Comparison of ENCODE assay signal across 35 mouse cellular contexts in the genomic region with DNA sequence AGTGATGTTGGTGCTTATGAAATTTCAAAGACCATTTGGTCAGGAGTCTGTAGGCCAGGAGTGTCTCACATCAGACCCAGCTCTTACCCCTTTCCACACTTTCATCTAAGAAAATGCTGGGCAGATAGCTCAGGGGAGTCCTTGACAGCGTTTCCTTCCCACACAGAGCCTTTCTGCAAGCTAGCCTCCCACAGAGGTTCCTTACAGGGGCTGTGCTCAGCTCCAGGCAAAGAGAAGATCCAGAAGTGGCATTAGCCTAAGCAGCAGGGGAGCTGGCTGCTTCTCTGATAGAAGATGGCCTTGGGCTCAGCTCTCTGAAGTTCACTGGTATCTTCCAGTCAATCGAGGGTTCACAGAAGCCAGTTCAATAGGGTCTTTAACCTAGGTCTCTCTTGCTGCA. TPM values are rescaled to one million over a fixed set of nuclear protein-coding genes. Genes with fewer than 3 reads are reported as not detected.
A peak's percentile ranks its signal among the peaks of the same experiment; 100 is the strongest.
DNase-seq lines count a peak whose midpoint lies in the region; ATAC-seq and TF ChIP-seq lines count a peak whose summit lies in the region.
"Had no signal": no experiment of that assay in that cellular context is flagged by ENCODE, and none has a peak within 500 bp of the region (broad histone marks: within the 10 kb centered on the region; RNA-seq: fewer than 3 reads in every experiment).

No protein-coding gene starts in this region.

- TF ChIP-seq POLR2A in cortical plate, adult 2 months (IDR thresholded peaks at IDR 0.05; ENCODE audit: extremely low read depth, insufficient read depth, low read length): 0 out of 2 replicates have a peak, but pooled peaks have one; percentile 24

- peak overlapping the region; percentile 61 for H3K27ac ChIP-seq in left cerebral cortex, adult 2 months
- 0 out of 2 replicates have a peak overlapping the region, but pooled peaks have one; percentile 60 for H3K27ac ChIP-seq in cortical plate, adult 2 months (ENCODE audit: insufficient read depth, low read length)
- H3K27ac ChIP-seq in intestine, embryonic 15.5 days: peak overlapping the region; percentile 75
- H3K27ac ChIP-seq in stomach, embryonic 16.5 days (ENCODE audit: low read length): no peak overlapping the region
- H3K27ac ChIP-seq: embryonic facial prominence, embryonic 12.5 days; kidney, embryonic 15.5 days; liver, embryonic 14.5 days; midbrain, embryonic 10.5 days; midbrain, embryonic 15.5 days; neural tube, embryonic 15.5 days had no signal

- H3K9ac ChIP-seq in intestine, embryonic 15.5 days: peak overlapping the region; percentile 47
- no peak overlapping the region for H3K9ac ChIP-seq in stomach, embryonic 16.5 days (ENCODE audit: low read length)
- H3K9ac ChIP-seq: embryonic facial prominence, embryonic 12.5 days; kidney, embryonic 15.5 days; liver, embryonic 14.5 days; midbrain, embryonic 15.5 days; neural tube, embryonic 15.5 days had no signal

- DNase-seq in left cerebral cortex, adult 2 months (ENCODE audit: extremely low spot score in 1 of 2, low spot score in 2 of 2): peak in 1 of 2 experiments; percentile 31
- DNase-seq in left cerebral cortex, adult 9 months (ENCODE audit: low spot score in 2 of 2): no peak
- no peak for DNase-seq in ovary, postnatal 14 days (ENCODE audit: low spot score)
- DNase-seq: adrenal gland, postnatal 25 days; B cell, adult 2 months; cerebellum, adult 8-10 months; cerebellum, postnatal 36 days; embryo, embryonic 11 days; gastrocnemius, postnatal 10 days; kidney, adult 11 months; kidney, postnatal 36 days; liver; lung, adult 2 months; spleen, adult 18-20 months had no signal

- no peaks in the 10 kb centered on the region for H3K9me3 ChIP-seq in intestine, embryonic 15.5 days
- H3K9me3 ChIP-seq in stomach, embryonic 16.5 days (replicated peaks; ENCODE audit: control insufficient read depth, low read length): no peaks in the 10 kb centered on the region
- H3K9me3 ChIP-seq: embryonic facial prominence, embryonic 12.5 days; kidney, embryonic 15.5 days; midbrain, embryonic 10.5 days; midbrain, embryonic 15.5 days; neural tube, embryonic 15.5 days had no signal

- H3K4me1 ChIP-seq in cortical plate, adult 2 months (ENCODE audit: control insufficient read depth, insufficient read depth, low read length): no peaks in the 10 kb centered on the region; the same call in 1 of the 2 replicates
- no peaks in the 10 kb centered on the region; the same call in 1 of the 2 replicates for H3K4me1 ChIP-seq in intestine, embryonic 15.5 days (replicated peaks)
- peaks cover 6% of the 10 kb centered on the region; the same call in 1 of the 2 replicates for H3K4me1 ChIP-seq in stomach, embryonic 16.5 days (ENCODE audit: control insufficient read depth, insufficient read depth, low read length)
- H3K4me1 ChIP-seq: embryonic facial prominence, embryonic 12.5 days; kidney, embryonic 15.5 days; midbrain, embryonic 10.5 days; midbrain, embryonic 15.5 days; neural tube, embryonic 15.5 days had no signal

- no peak for TF ChIP-seq CTCF in left cerebral cortex, adult 2 months (IDR thresholded peaks at IDR 0.05)
- TF ChIP-seq CTCF in cortical plate, adult 2 months (IDR thresholded peaks at IDR 0.05; ENCODE audit: extremely low read depth, insufficient read depth, low read length): no peak

- 55% methylated on average over 2 of the region's 2 CpGs for WGBS in intestine, embryonic 15.5 days
- WGBS in stomach, embryonic 16.5 days: 41% methylated on average over 2 of the region's 2 CpGs

- intact Hi-C loops in left cerebral cortex, adult 2 months (cut with DNase I): loop anchor here (5.0 kb wide), 1 partner anchor 48 kb away; no protein-coding TSS in a partner anchor

- no peak for ATAC-seq in intestine, embryonic 15.5 days
- no peak for ATAC-seq in stomach, embryonic 16.5 days (ENCODE audit: insufficient read depth, low FRiP score)
- ATAC-seq: forebrain, embryonic 14.5 days; hindbrain, embryonic 16.5 days; midbrain, embryonic 15.5 days had no signal

- H3K4me3 ChIP-seq in left cerebral cortex, adult 2 months: no peak overlapping the region
- no peak overlapping the region for H3K4me3 ChIP-seq in cortical plate, adult 2 months (ENCODE audit: insufficient read depth, low read length)
- peak overlapping the region; percentile 41 for H3K4me3 ChIP-seq in intestine, embryonic 15.5 days (replicated peaks)
- peak overlapping the region; percentile 1 for H3K4me3 ChIP-seq in stomach, embryonic 16.5 days (replicated peaks; ENCODE audit: low read length)
- H3K4me3 ChIP-seq: embryonic facial prominence, embryonic 12.5 days; kidney, embryonic 15.5 days; midbrain, embryonic 10.5 days; midbrain, embryonic 15.5 days; neural tube, embryonic 15.5 days had no signal

- H3K27me3 ChIP-seq in intestine, embryonic 15.5 days (replicated peaks): no peaks in the 10 kb centered on the region
- no peaks in the 10 kb centered on the region for H3K27me3 ChIP-seq in stomach, embryonic 16.5 days (ENCODE audit: control insufficient read depth, insufficient read depth, low read length)
- H3K27me3 ChIP-seq: embryonic facial prominence, embryonic 12.5 days; kidney, embryonic 15.5 days; midbrain, embryonic 15.5 days; neural tube, embryonic 15.5 days had no signal

- no peaks in the 10 kb centered on the region for H3K36me3 ChIP-seq in intestine, embryonic 15.5 days
- H3K36me3 ChIP-seq in stomach, embryonic 16.5 days (ENCODE audit: control insufficient read depth, insufficient read depth, low read length): no peaks in the 10 kb centered on the region
- H3K36me3 ChIP-seq: embryonic facial prominence, embryonic 12.5 days; kidney, embryonic 15.5 days; midbrain, embryonic 10.5 days; midbrain, embryonic 15.5 days; neural tube, embryonic 15.5 days had no signal

- peak overlapping the region; percentile 51; the same call in 1 of the 2 replicates for H3K4me2 ChIP-seq in intestine, embryonic 15.5 days (replicated peaks)
- no peak overlapping the region for H3K4me2 ChIP-seq in stomach, embryonic 16.5 days (ENCODE audit: low read depth, low read length)
- H3K4me2 ChIP-seq: embryonic facial prominence, embryonic 12.5 days; kidney, embryonic 15.5 days; midbrain, embryonic 15.5 days; neural tube, embryonic 15.5 days had no signal

RNA-seq across cellular contexts. Expression of gene Isx, which starts 1.6 kb away (rescaled TPM):
- total RNA-seq in left cerebral cortex, adult 2 months (2021): not detected
- 0.08 TPM in 1 of 2 replicates, not detected in the other for polyA plus RNA-seq in cortical plate, adult 2 months (2012; rRNA removed)
- polyA plus RNA-seq in intestine, embryonic 15.5 days (2015; fragmentation: Nextera tagmentation; extraction: Ambion mirVana): 76.3 and 79.9 TPM in 2 replicates
- 8.7 and 8.8 TPM in 2 replicates for polyA plus RNA-seq in stomach, embryonic 16.5 days (2015; fragmentation: Nextera tagmentation; extraction: Ambion mirVana)
- total RNA-seq: adrenal gland, adult 18-20 months; adrenal gland, postnatal 25 days; gastrocnemius, postnatal 10 days; layer of hippocampus, postnatal 25 days; left cerebral cortex, postnatal 14 days; megakaryocyte progenitor cell, adult 5-6 weeks had no signal
- polyA plus RNA-seq: brain, embryonic 14.5 days; embryonic facial prominence, embryonic 12.5 days; forebrain, embryonic 14.5 days; frontal cortex, adult 2 months; gonadal fat pad, adult 2 months; hindbrain, embryonic 11.5 days; hindbrain, embryonic 16.5 days; kidney, embryonic 15.5 days; limb, embryonic 11.5 days; liver, embryonic 14.5 days; lung, adult 2 months; midbrain, embryonic 10.5 days; midbrain, embryonic 15.5 days; neural tube, embryonic 15.5 days; testis, adult 2 months had no signal

Comparison
In these comparisons a context has a peak if more than half of its experiments do, and no peak if none do; other contexts are left out.
1. H3K4me3 ChIP-seq: peak in intestine, embryonic 15.5 days (single experiment) and stomach, embryonic 16.5 days (single experiment); none in left cerebral cortex, adult 2 months (single experiment) and cortical plate, adult 2 months (single experiment).